Mouse (Mus musculus) bone marrow, adult 2 months (tissue): Measurements from ENCODE around the gene Habp2. TPM values are rescaled to one million over a fixed set of nuclear protein-coding genes. Genes with fewer than 3 reads are reported as not detected.

Experiments used
- H3K27ac ChIP-seq: fragments of 200-500 bp; 2 replicates; pipeline ENCODE4 v1.5.1; 2012; ENCODE audit warnings: low read depth, mild to moderate bottlenecking, control low read depth, inconsistent platforms, low read length; ENCODE audit not compliant: control insufficient read depth, poor library complexity, insufficient read depth
- H3K4me1 ChIP-seq: fragments of 200-500 bp; 2 replicates; pipeline ENCODE4 v1.6.1; 2011; ENCODE audit warnings: low read length; ENCODE audit not compliant: control insufficient read depth, insufficient read depth
- H3K4me3 ChIP-seq: fragments of 200-500 bp; replicated peaks from 2 replicates; pipeline ENCODE3; 2011; ENCODE audit warnings: mild to moderate bottlenecking, low read depth, low read length, control low read depth; ENCODE audit not compliant: control insufficient read depth
- CTCF ChIP-seq: fragments of 200-500 bp; IDR thresholded peaks from 2 replicates; pipeline ENCODE4 v1.5.1; 2011; ENCODE audit warnings: low read length, control low read depth; ENCODE audit not compliant: control insufficient read depth, insufficient read depth
- POLR2A ChIP-seq: fragments of 200-500 bp; IDR thresholded peaks from 2 replicates; pipeline ENCODE4 v1.6.1; 2011; ENCODE audit warnings: low read depth, mild to moderate bottlenecking, control low read depth, low read length, borderline replicate concordance; ENCODE audit not compliant: control insufficient read depth
- WGBS: fragments of 180-500 bp; shearing (Covaris S2); methylation state at CpG from one replicate; pipeline ENCODE4 v1.1.7; 2018; 5-methylcytosine and 5-hydroxymethylcytosine counted together
- polyA plus RNA-seq: library from polyadenylated mRNA; stranded (reverse); fragments of >200 nt; gene quantifications from 2 replicates; pipeline ENCODE4 v1.2.4, GENCODE M21; 2011; ENCODE audit warnings: low replicate concordance; ENCODE audit not compliant: missing spikeins, insufficient read depth, insufficient read length

The Habp2 gene
- polyA plus RNA-seq, 1 experiment, result 0.92 TPM

GRCm38 (mm10) chr19:56336826-56337225 lies 49.9 kb downstream of the Habp2 start:
- Histone ChIP-seq H3K4me1 (no peaks in the 10 kb centered on the region; the same call in 1 of the 2 replicates), H3K27ac (no peak overlapping the region), H3K4me3 (no peak overlapping the region)
- TF ChIP-seq CTCF, result no peak
- TF ChIP-seq POLR2A, result no peak
- WGBS, result 80% methylated on average over 12 of the region's 12 CpGs

DNA sequence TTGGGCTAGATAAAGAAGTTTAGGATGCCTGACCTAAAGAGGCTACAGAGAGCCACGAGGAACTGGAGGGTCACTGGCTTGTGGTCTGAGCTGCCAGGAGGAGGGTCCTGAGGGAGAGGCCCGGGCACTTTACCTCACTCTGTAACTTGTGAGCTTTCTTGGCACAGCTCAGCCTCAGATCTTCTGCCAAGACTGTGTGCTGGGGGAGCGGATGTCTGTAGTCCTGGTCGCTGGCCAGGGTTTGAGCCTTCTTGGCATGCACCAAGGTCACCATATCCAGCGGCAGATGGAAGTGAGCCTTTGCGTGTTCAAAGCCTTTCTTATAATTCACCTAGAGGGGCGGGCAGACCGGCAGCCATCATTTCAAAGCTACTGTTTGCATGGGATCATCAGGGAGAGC lies 55.1 kb downstream of the Habp2 start:
- TF ChIP-seq CTCF, result no peak
- no peak for TF ChIP-seq POLR2A
- Histone ChIP-seq H3K4me1 (no peaks in the 10 kb centered on the region), H3K4me3 (no peak overlapping the region), H3K27ac (no peak overlapping the region)
- WGBS, result 85% methylated on average over 8 of the region's 8 CpGs

DNA sequence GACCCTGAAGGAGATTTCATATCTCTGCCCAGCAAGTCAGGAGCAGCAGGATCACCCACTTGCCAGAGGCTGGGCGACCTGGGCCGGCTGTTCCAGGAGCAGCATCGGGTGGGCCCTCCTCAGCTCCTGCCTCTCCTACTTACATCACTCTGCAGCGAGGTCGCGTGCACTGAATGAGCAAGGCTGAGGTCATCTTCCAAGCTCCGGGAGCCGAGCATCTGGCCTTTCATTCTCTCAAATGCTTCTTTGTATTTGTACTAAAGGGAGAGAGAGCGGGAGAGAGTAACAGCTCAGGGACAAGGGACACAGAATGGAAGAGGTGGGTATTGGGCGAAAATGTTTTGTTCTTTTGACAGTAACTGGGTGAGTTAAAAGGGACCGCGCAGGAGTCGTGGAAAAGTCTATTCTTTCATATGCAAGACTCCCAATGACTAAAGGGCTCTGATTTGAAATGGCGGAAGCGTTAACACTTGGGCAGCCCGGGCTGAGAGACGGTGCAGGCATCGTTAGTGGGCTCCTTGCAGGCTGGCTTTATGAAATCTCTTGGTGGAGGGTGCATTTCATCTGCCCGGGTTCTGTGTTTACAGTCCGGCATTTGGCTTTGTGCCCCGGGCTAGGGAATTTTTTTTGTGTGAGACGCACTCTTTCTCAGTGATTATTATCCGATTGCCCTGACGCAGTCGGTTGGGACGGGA lies 57.1 kb downstream of the Habp2 start:
- Histone ChIP-seq H3K4me1 (no peaks in the 10 kb centered on the region), H3K27ac (no peak overlapping the region), H3K4me3 (no peak overlapping the region)
- no peak for TF ChIP-seq POLR2A
- no peak for TF ChIP-seq CTCF
- whole genome bisulfite sequencing, result 84% methylated on average over 26 of the region's 26 CpGs

DNA sequence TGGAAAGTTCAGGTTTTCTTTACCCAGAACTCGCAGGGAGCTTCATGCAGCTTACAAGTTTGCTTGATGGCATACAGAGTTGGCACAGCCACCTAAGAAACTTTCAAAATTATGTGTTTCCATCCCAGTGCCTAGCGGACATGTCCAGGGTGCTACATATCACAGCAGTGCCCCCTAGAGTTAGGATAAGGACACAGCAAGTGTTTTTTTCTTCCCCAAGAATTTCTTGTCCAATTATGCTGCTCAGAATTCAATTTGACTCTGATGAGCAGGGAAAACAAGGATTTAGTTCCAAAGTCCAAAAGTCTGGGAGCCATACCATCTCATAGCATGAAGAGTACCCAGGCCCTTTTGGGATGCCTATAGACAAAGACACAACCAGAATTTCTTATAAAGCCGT lies 59.1 kb downstream of the Habp2 start:
- TF ChIP-seq CTCF (peak; percentile 33), POLR2A (no peak)
- WGBS, result 58% methylated on average over 3 of the region's 3 CpGs
- no peak overlapping the region for H3K27ac ChIP-seq

GRCm38 (mm10) chr19:56346750-56347149 lies 59.8 kb downstream of the Habp2 start:
- WGBS, result 59% methylated on average over 13 of the region's 13 CpGs
- no peak for TF ChIP-seq POLR2A
- TF ChIP-seq CTCF, result no peak

More for the DNA sequence above, 59.1 kb downstream of the Habp2 start:
- Histone ChIP-seq H3K4me3 (no peak overlapping the region), H3K4me1 (no peaks in the 10 kb centered on the region)

GRCm38 (mm10) chr19:56349295-56349694 lies 62.4 kb downstream of the Habp2 start:
- no peak overlapping the region for H3K4me3 ChIP-seq
- no peaks in the 10 kb centered on the region for H3K4me1 ChIP-seq
- 21% methylated on average over 6 of the region's 6 CpGs for WGBS
- TF ChIP-seq CTCF (peak; percentile 42), POLR2A (no peak)
- H3K27ac ChIP-seq, result no peak overlapping the region

More at GRCm38 (mm10) chr19:56346750-56347149, 59.8 kb downstream of the Habp2 start:
- Histone ChIP-seq H3K4me1 (no peaks in the 10 kb centered on the region), H3K4me3 (no peak overlapping the region), H3K27ac (no peak overlapping the region)

GRCm38 (mm10) chr19:56353689-56354088 lies 66.8 kb downstream of the Habp2 start:
- H3K4me3 ChIP-seq, result no peak overlapping the region
- H3K4me1 ChIP-seq, result no peaks in the 10 kb centered on the region
- peak overlapping the region; percentile 13; the same call in 1 of the 2 replicates for H3K27ac ChIP-seq
- TF ChIP-seq CTCF (no peak), POLR2A (no peak)
- WGBS, result 83% methylated on average over 10 of the region's 10 CpGs

DNA sequence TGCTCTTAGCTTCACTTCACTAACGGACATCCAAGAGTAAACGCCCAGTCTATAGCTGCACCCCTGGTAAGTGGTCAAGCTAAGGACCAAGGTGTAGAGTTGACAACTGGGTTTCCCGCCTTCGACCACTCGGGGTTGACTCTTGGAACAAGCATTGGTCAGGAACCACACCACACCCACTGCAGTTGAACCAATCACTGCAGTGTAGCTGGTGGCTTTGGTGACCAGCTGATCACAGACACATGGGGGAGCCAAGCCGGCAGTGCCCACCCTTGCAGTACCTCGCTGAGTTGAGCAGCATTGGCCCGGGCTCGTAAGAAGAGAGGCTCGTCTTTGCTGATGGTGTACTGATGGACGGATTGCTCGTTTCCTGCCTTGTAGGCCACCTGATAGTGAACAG lies 68.3 kb downstream of the Habp2 start:
- Histone ChIP-seq H3K27ac (no peak overlapping the region), H3K4me1 (no peaks in the 10 kb centered on the region), H3K4me3 (no peak overlapping the region)
- WGBS, result 85% methylated on average over 12 of the region's 12 CpGs
- TF ChIP-seq POLR2A (no peak), CTCF (no peak)
